Mouse (Mus musculus): ENCODE results near the gene Cirbp. TPM values are rescaled to one million over a fixed set of nuclear protein-coding genes. Genes with fewer than 3 reads are reported as not detected.

Cirbp gene
- total and polyA plus RNA-seq, 2 experiments: 25.9 to 37.0 TPM

GRCm38 (mm10) chr10:80172527-80173292 lies 6.9 kb downstream of the Cirbp start, which contains the start of gene 1600002K03Rik:
Gene 1600002K03Rik (plus strand): TSS chr10:80172944.
- peak; percentile 86 for DNase-seq (ENCODE audit: extremely low read depth, low read depth, low spot score)

DNA sequence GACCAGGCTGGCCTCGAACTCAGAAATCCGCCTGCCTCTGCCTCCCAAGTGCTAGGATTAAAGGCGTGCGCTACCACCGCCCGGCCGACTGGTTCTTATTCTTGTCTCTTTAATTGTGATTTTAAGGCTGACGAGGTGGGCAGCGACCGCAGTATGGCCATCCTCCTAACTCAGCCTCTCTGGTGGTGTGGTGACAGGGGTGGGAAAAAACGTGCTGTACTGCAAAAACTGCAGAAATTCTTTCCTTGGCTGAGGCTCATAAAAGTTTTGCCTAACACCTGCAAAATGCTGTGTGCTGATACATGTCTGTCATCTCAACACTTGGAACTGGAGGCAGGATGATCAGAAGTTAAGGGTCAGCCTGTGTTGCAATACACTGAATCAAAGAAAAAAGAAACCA lies 7.6 kb downstream of the Cirbp start:
- peaks cover 6% of the 10 kb centered on the region; the same call in 1 of the 2 replicates for H3K79me2 ChIP-seq (ENCODE audit: control insufficient read depth, insufficient read depth, low read length)
- peaks cover 6% of the 10 kb centered on the region for H3K36me3 ChIP-seq (ENCODE audit: control insufficient read depth, insufficient read depth, low read length)
- no peaks in the 10 kb centered on the region for H3K27me3 ChIP-seq (ENCODE audit: control insufficient read depth, insufficient read depth, low read length)
- H3K4me1 ChIP-seq (ENCODE audit: control insufficient read depth, insufficient read depth, low read length): peaks cover 8% of the 10 kb centered on the region
- TF ChIP-seq CTCF (IDR thresholded peaks at IDR 0.05; ENCODE audit: low read depth, low read length) (no peak), POLR2A (IDR thresholded peaks at IDR 0.05; ENCODE audit: extremely low read depth, insufficient read depth, low read length) (no peak)
- H3K9ac ChIP-seq (ENCODE audit: low read depth, low read length): peak overlapping the region; percentile 68
- H3K4me3 ChIP-seq (ENCODE audit: insufficient read depth, low read depth, low read length): peak overlapping the region; percentile 55
- H3K27ac ChIP-seq (replicated peaks; ENCODE audit: insufficient read depth, low read depth, low read length): peak overlapping the region; percentile 92
- WGBS: 8% methylated on average over 11 of the region's 11 CpGs
- peak; percentile 72 for DNase-seq (ENCODE audit: extremely low read depth, low read depth, low spot score)

More at GRCm38 (mm10) chr10:80172527-80173292, 6.9 kb downstream of the Cirbp start, which contains the start of gene 1600002K03Rik:
- no peaks in the 10 kb centered on the region for H3K27me3 ChIP-seq (ENCODE audit: control insufficient read depth, insufficient read depth, low read length)
- H3K36me3 ChIP-seq (ENCODE audit: control insufficient read depth, insufficient read depth, low read length): peaks cover 6% of the 10 kb centered on the region
- H3K4me3 ChIP-seq (ENCODE audit: insufficient read depth, low read depth, low read length): peak within 1 kb of the TSS; percentile 91
- 4% methylated on average over 35 of the region's 35 CpGs for WGBS
- peak within 1 kb of the TSS; percentile 94 for H3K9ac ChIP-seq (ENCODE audit: low read depth, low read length)
- H3K79me2 ChIP-seq (ENCODE audit: control insufficient read depth, insufficient read depth, low read length): peaks cover 6% of the 10 kb centered on the region; the same call in 1 of the 2 replicates
- H3K4me1 ChIP-seq (ENCODE audit: control insufficient read depth, insufficient read depth, low read length): peaks cover 8% of the 10 kb centered on the region
- TF ChIP-seq CTCF (IDR thresholded peaks at IDR 0.05; ENCODE audit: low read depth, low read length) (no peak), POLR2A (IDR thresholded peaks at IDR 0.05; ENCODE audit: extremely low read depth, insufficient read depth, low read length) (0 out of 2 replicates have a peak, but pooled peaks have one; percentile 31)
- H3K27ac ChIP-seq (replicated peaks; ENCODE audit: insufficient read depth, low read depth, low read length): peak within 1 kb of the TSS; percentile 99

DNA sequence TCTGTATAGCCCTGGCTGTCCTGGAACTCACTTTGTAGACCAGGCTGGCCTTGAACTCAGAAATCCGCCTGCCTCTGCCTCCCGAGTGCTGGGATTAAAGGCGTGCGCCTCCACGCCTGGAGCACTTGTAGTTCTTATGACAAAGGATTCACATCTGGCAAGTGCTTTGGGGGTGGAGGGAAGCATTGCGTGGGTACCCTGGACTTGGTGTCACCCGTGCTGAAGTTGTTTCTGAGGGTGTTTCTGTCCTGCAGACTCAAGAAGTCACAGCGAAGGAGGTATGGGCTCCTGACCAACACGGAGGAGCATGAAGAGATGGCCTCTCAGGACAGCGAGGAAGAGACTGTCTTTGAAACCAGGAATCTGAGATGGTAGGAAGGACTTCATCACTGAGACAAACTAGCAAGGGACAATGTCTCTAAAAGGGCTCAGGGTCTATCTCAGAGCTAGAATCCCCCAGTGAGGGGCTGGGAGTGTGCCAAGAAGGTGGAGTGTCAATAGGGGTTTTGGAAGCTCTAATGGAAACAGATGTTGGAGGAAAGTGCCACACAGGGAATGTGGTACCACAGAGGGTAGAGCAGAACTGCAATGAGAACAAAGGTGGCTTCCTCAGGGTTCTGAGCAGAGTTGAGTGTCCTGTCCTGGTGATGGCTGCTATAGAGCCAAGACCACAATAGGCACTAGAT lies 8.3 kb downstream of the Cirbp start:
- Histone ChIP-seq H3K27ac (replicated peaks; ENCODE audit: insufficient read depth, low read depth, low read length) (no peak overlapping the region), H3K27me3 (ENCODE audit: control insufficient read depth, insufficient read depth, low read length) (no peaks in the 10 kb centered on the region), H3K36me3 (ENCODE audit: control insufficient read depth, insufficient read depth, low read length) (peaks cover 6% of the 10 kb centered on the region), H3K9ac (ENCODE audit: low read depth, low read length) (no peak overlapping the region), H3K79me2 (ENCODE audit: control insufficient read depth, insufficient read depth, low read length) (peaks cover 6% of the 10 kb centered on the region; the same call in 1 of the 2 replicates), H3K4me1 (ENCODE audit: control insufficient read depth, insufficient read depth, low read length) (peaks cover 8% of the 10 kb centered on the region), H3K4me3 (ENCODE audit: insufficient read depth, low read depth, low read length) (no peak overlapping the region)
- no peak for DNase-seq (ENCODE audit: extremely low read depth, low read depth, low spot score)
- 82% methylated on average over 10 of the region's 10 CpGs for WGBS
- no peak for TF ChIP-seq POLR2A (IDR thresholded peaks at IDR 0.05; ENCODE audit: extremely low read depth, insufficient read depth, low read length)
- no peak for TF ChIP-seq CTCF (IDR thresholded peaks at IDR 0.05; ENCODE audit: low read depth, low read length)

DNA sequence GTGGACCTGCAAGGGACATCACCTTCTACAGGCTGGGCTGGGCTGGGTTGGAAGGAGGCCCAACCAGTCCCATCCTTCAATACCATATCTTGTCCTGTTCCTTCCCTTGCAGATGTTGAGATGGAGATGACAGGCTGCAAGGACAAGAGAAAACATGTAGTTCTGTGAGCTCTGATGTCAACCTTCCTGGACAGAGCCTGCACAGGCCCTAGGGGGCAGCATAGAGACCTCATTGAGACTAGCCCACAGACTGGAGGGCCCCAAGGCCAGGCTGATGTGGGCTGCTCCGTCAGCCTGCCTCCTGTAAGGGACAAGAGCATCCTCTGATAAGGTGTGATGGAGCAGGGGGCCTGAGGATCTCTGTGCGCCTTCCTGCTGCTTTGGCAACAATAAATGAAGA lies 8.9 kb downstream of the Cirbp start:
- peaks cover 8% of the 10 kb centered on the region for H3K4me1 ChIP-seq (ENCODE audit: control insufficient read depth, insufficient read depth, low read length)
- 86% methylated on average over 2 of the region's 2 CpGs for WGBS
- no peak for DNase-seq (ENCODE audit: extremely low read depth, low read depth, low spot score)
- H3K79me2 ChIP-seq (ENCODE audit: control insufficient read depth, insufficient read depth, low read length): peaks cover 6% of the 10 kb centered on the region; the same call in 1 of the 2 replicates
- H3K27ac ChIP-seq (replicated peaks; ENCODE audit: insufficient read depth, low read depth, low read length): no peak overlapping the region
- peaks cover 6% of the 10 kb centered on the region for H3K36me3 ChIP-seq (ENCODE audit: control insufficient read depth, insufficient read depth, low read length)
- no peak overlapping the region for H3K4me3 ChIP-seq (ENCODE audit: insufficient read depth, low read depth, low read length)
- H3K9ac ChIP-seq (ENCODE audit: low read depth, low read length): no peak overlapping the region
- peaks cover 2% of the 10 kb centered on the region; the same call in 1 of the 2 replicates for H3K27me3 ChIP-seq (ENCODE audit: control insufficient read depth, insufficient read depth, low read length)
- peak; percentile 63 for TF ChIP-seq CTCF (IDR thresholded peaks at IDR 0.05; ENCODE audit: low read depth, low read length)
- TF ChIP-seq POLR2A (IDR thresholded peaks at IDR 0.05; ENCODE audit: extremely low read depth, insufficient read depth, low read length): no peak

- 55% methylated on average over 4 of the region's 4 CpGs for WGBS
- H3K4me1 ChIP-seq (ENCODE audit: control insufficient read depth, insufficient read depth, low read length): peaks cover 8% of the 10 kb centered on the region
- TF ChIP-seq POLR2A (IDR thresholded peaks at IDR 0.05; ENCODE audit: extremely low read depth, insufficient read depth, low read length) (no peak), CTCF (IDR thresholded peaks at IDR 0.05; ENCODE audit: low read depth, low read length) (peak; percentile 61)
- H3K27ac ChIP-seq (replicated peaks; ENCODE audit: insufficient read depth, low read depth, low read length): no peak overlapping the region
- H3K27me3 ChIP-seq (ENCODE audit: control insufficient read depth, insufficient read depth, low read length): peaks cover 4% of the 10 kb centered on the region; the same call in 1 of the 2 replicates
- no peaks in the 10 kb centered on the region for H3K79me2 ChIP-seq (ENCODE audit: control insufficient read depth, insufficient read depth, low read length)
- H3K9ac ChIP-seq (ENCODE audit: low read depth, low read length): no peak overlapping the region
- peaks cover 6% of the 10 kb centered on the region; the same call in 1 of the 2 replicates for H3K36me3 ChIP-seq (ENCODE audit: control insufficient read depth, insufficient read depth, low read length)
- H3K4me3 ChIP-seq (ENCODE audit: insufficient read depth, low read depth, low read length): no peak overlapping the region
- no peak for DNase-seq (ENCODE audit: extremely low read depth, low read depth, low spot score)
Measured at GRCm38 (mm10) chr10:80175536-80176269, 9.9 kb downstream of the Cirbp start.
